Mouse (Mus musculus): ENCODE data around the gene Ubqln4.

GRCm38 (mm10) chr3:88551586-88551985 lies 2.0 kb upstream of the Ubqln4 start:
- no peak for TF ChIP-seq CTCF (IDR thresholded peaks at IDR 0.05; ENCODE audit: control insufficient read depth, insufficient read depth, insufficient replicate concordance, low read depth, low read length)
- no peak for TF ChIP-seq POLR2A (IDR thresholded peaks at IDR 0.05; ENCODE audit: control insufficient read depth, low read depth, low read length)

Data from testis, adult 2 months (tissue).